Mouse (Mus musculus): Measurements from ENCODE around the gene Olfr566.

Gene Olfr566

GRCm38 (mm10) chr7:102858665-102859064, at the start of gene Olfr566:
Gene Olfr566, minus strand, starts transcription at chr7:102858765.
- no peak for DNase-seq (ENCODE audit: extremely low read depth, low read depth, low spot score)

DNA sequence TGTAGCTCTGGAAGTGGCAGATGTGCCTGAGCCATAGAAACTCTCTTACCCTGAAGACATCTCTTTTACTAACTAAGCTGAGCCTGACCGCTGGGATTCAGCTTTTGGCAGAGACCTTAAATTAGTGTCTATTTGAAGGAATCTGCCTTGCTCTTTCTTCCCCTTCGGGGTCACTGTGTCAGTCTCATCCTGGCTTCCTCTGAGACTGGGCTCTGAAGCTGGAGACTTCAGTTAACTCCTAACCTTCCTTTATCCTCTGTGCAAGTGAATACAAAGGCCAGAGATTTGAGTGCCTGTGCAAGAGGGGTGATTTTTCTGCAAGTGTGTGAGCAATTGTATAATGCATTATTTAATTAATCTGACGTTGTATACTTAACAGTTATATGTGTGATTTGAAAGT, 32.2 kb upstream of the Olfr566 start, which contains the start of gene Olfr569:
Olfr569 (minus strand) TSS at position 101 of the 400 bp plus-strand sequence.
- no peak for DNase-seq (ENCODE audit: extremely low read depth, low read depth, low spot score)

DNA sequence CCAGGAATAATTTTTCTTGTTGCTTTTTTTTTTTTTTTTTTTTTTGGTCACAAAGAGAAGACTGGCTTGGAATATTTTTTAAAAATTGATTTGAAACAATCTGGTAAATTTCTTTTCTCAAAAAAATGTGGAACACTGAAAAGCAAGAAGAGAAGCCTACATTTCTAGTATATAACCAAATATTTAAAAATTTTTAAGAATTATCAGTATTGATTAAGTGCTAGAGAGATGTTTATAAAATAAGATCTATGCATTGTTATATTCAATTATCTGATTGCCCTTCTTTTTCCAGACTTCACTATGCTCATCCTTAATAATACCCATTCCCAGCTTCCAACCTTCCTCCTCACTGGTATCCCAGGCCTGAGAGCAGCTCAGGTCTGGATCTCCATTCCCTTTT, 18.3 kb upstream of the Olfr566 start, which contains the start of gene Olfr568:
Olfr568 (plus strand) TSS at position 301 of the 400 bp plus-strand sequence.
- DNase-seq (ENCODE audit: extremely low read depth, low read depth, low spot score) = no peak

GRCm38 (mm10) chr7:102855807-102856206, 2.8 kb downstream of the Olfr566 start:
- no peak for DNase-seq (ENCODE audit: extremely low read depth, low read depth, low spot score)
